Mouse (Mus musculus) forebrain, embryonic 15.5 days (tissue): ENCODE measurements around the gene Ubtd2. TPM values are rescaled to one million over a fixed set of nuclear protein-coding genes. Genes with fewer than 3 reads are reported as not detected.
A peak's percentile ranks its signal among the peaks of the same experiment; 100 is the strongest.

Experiments used
- ATAC-seq: fragments of 200-750 bp; cut with Nextera tagmentation; replicated peaks from 2 replicates; pipeline ENCODE4 v1.8.0; 2017; ENCODE audit warnings: mild to moderate bottlenecking, moderate TSS enrichment, moderate library complexity
- H3K27ac ChIP-seq: fragments of 300-500 bp; sonication (generic); replicated peaks from 2 replicates; pipeline ENCODE4 v1.5.1; 2015; ENCODE audit warnings: mild to moderate bottlenecking, inconsistent platforms
- H3K27me3 ChIP-seq: fragments of 300-500 bp; sonication (generic); 2 replicates; pipeline ENCODE4 v1.6.1; 2015; ENCODE audit warnings: inconsistent platforms
- H3K36me3 ChIP-seq: fragments of 300-500 bp; sonication (generic); 2 replicates; pipeline ENCODE4 v1.6.1; 2015; ENCODE audit warnings: mild to moderate bottlenecking, inconsistent platforms
- H3K4me1 ChIP-seq: fragments of 300-500 bp; sonication (generic); 2 replicates; pipeline ENCODE4 v1.6.1; 2015; ENCODE audit warnings: inconsistent platforms
- H3K4me2 ChIP-seq: fragments of 300-500 bp; sonication (generic); replicated peaks from 2 replicates; pipeline ENCODE4 v1.6.1; 2015; ENCODE audit warnings: mild to moderate bottlenecking, inconsistent platforms
- H3K4me3 ChIP-seq: fragments of 300-500 bp; sonication (generic); 2 replicates; pipeline ENCODE4 v1.5.1; 2015; ENCODE audit warnings: mild to moderate bottlenecking, inconsistent platforms
- H3K9ac ChIP-seq: fragments of 300-500 bp; sonication (generic); replicated peaks from 2 replicates; pipeline ENCODE4 v1.6.1; 2015; ENCODE audit warnings: mild to moderate bottlenecking, inconsistent platforms
- H3K9me3 ChIP-seq: fragments of 300-500 bp; sonication (generic); 2 replicates; pipeline ENCODE4 v1.6.1; 2016; ENCODE audit warnings: inconsistent platforms
- WGBS: fragments of 180-500 bp; shearing (Covaris S2); methylation state at CpG from one replicate; pipeline ENCODE4 v1.1.7; 2015; ENCODE audit warnings: mixed read lengths; 5-methylcytosine and 5-hydroxymethylcytosine counted together
- polyA plus RNA-seq: library from polyadenylated mRNA; unstranded; fragments of >200 nt; fragmentation: Nextera tagmentation; extraction: Ambion mirVana; gene quantifications from 2 replicates; pipeline ENCODE4 v1.2.1, GENCODE M21; 2015

Ubtd2 gene
- 65.0 and 65.5 TPM in 2 replicates for polyA plus RNA-seq

DNA sequence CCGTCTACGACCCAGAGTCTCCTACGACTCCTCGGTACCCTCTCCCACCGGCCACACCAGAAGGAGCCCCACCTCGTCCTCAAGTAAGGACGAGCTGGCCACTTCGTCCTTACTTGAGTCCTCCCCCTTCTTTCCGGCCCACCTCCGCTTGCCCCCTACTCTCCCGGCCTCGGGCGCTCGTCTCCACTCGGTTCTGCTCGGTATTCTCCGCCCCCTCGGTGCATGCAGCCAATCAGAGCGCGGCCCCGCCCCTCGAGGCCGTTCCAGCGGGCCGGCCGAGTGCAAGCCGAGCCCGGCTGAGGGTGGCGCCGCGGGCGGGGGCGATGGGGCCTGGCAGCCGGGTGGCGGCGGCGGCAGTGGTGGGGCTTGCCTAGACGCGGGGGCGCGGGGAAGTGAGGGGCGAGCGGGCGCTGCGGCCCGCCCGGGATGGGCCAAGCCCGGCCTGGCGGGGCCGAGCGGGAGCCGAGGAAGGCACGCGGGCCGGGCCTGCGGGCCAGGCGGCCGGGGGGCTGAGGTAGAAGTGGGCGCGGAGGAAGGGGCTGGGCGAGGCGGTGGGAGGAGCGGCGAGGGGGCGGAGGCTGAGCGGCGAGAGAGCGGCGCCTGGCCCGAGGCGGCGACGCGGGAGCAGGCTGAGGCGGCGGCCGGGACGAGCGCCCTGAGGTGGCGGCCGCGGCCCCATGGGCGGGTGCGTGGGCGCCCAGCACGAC is at the start of gene Ubtd2:
Ubtd2 (plus strand) TSS at position 571 of the 707 bp plus-strand sequence.
- no peaks in the 10 kb centered on the region for H3K9me3 ChIP-seq
- peak within 1 kb of the TSS; percentile 81 for H3K4me2 ChIP-seq
- H3K4me1 ChIP-seq = peaks cover 23% of the 10 kb centered on the region
- ATAC-seq = peak; percentile 99
- peak within 1 kb of the TSS; percentile 99 for H3K27ac ChIP-seq
- peak within 1 kb of the TSS; percentile 99 for H3K4me3 ChIP-seq
- under 1% methylated on average over 75 of the region's 86 CpGs for WGBS
- peak within 1 kb of the TSS; percentile 98 for H3K9ac ChIP-seq
- H3K27me3 ChIP-seq = no peaks in the 10 kb centered on the region
- H3K36me3 ChIP-seq = no peaks in the 10 kb centered on the region

DNA sequence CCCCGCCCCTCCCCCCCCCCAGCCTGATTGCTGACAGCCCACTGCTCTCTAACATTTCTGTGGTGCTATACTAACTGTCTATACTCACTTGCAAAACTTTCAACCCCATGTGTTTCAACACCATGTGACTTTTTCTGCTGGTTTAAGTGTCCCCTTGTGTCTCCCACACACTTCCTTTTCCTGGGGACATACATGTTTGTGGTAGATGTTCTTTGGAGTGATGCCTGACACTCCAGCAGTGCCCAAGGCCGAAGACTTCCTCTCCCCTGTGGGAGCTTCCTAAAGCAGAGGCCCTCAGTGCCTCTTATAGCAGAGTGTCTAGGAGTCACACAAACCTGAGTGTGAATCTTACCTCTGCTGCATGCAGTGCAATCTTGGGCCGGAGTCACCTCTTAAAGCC is 47.3 kb upstream of the Ubtd2 start:
- 91% methylated on average over 2 of the region's 3 CpGs for WGBS
- H3K9ac ChIP-seq = no peak overlapping the region
- no peak for ATAC-seq
- H3K36me3 ChIP-seq = peaks cover 16% of the 10 kb centered on the region
- H3K4me2 ChIP-seq = no peak overlapping the region
- H3K4me1 ChIP-seq = no peaks in the 10 kb centered on the region
- no peaks in the 10 kb centered on the region for H3K27me3 ChIP-seq
- no peak overlapping the region for H3K27ac ChIP-seq
- H3K4me3 ChIP-seq = no peak overlapping the region
- no peaks in the 10 kb centered on the region for H3K9me3 ChIP-seq

DNA sequence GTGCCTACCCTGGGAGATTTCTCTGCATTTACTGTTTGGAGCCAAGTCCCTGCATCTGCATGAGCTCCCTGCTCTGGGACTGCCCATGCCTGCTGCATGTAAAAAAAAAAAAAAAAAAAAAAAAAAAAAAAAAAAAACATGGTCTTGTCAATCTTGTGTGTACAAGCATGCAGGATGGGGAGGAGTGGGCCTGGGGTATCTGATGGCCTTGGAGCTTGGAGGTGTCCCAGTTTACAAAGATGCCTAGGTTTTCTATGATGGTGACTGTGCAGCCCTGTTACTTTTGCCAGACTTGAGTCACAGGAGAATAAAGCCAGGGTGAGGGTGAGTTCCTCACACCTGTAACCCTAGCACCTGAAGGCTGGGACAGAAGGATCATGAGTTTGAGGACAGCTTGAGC is 46.1 kb upstream of the Ubtd2 start:
- Histone ChIP-seq H3K4me3 (no peak overlapping the region), H3K4me1 (no peaks in the 10 kb centered on the region), H3K9me3 (no peaks in the 10 kb centered on the region), H3K9ac (no peak overlapping the region), H3K27ac (no peak overlapping the region), H3K36me3 (peaks cover 12% of the 10 kb centered on the region), H3K27me3 (no peaks in the 10 kb centered on the region), H3K4me2 (no peak overlapping the region)
- no peak for ATAC-seq

DNA sequence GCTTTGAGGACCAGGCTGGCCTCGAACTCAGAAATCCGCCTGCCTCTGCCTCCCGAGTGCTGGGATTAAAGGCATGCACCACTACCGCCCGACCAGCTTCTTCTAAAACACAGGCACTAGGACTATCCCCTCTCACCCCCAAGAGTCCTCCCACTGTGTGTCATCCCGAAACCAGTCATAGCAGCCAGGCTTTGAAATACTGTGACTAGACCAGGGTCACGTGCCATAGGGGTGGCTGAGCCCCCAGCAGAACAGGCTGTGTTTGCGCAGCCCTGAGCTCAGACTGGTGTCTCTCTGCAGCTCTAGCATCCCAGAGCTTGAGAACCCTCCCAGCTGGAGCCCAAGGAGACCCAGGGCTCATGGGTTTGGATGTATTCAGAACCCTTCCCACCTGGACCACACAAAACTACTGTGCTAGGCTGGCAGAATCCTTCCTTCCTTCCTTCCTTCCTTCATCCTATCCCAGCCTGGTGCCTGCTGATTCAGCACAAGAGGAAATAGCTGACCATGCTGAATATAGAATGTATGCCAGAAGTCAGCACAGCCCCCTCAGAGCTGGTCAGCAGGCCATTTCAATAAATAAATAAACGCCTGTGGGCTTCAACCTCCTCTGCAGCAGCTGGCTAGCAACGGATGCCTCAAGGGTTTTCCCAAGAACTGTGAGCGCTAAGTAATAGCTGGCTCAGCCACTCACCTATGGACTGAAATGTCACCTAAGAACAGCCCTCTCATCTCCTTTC is 45.2 kb upstream of the Ubtd2 start:
- WGBS = 91% methylated on average over 11 of the region's 11 CpGs

DNA sequence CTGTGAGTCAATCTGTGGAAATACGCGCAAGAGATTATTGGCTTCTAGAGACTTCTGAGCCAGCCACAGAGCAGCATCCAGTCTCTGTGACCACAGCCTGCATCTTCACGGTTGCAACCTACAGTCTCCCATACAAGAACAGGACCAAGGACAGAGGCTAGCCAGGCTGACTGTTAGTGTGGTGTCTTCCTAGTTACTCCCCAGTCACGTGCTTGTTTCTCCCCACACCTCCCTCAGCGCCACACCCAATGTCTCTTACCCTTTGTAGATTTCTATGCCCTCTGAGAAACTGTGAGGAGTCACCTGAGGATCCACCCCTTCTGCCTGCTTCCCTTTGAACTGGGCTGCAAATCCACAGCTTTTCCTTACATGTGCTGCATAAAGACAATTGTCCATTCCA is 35.2 kb upstream of the Ubtd2 start:
- H3K4me2 ChIP-seq = no peak overlapping the region
- no peak overlapping the region for H3K9ac ChIP-seq
- no peaks in the 10 kb centered on the region for H3K9me3 ChIP-seq
- H3K4me1 ChIP-seq = no peaks in the 10 kb centered on the region
- ATAC-seq = no peak
- H3K27ac ChIP-seq = no peak overlapping the region
- no peaks in the 10 kb centered on the region for H3K27me3 ChIP-seq
- H3K36me3 ChIP-seq = peaks cover 63% of the 10 kb centered on the region
- H3K4me3 ChIP-seq = no peak overlapping the region
- 90% methylated on average over 5 of the region's 5 CpGs for WGBS

More for the DNA sequence above, 45.2 kb upstream of the Ubtd2 start:
- H3K4me1 ChIP-seq = no peaks in the 10 kb centered on the region
- H3K9me3 ChIP-seq = no peaks in the 10 kb centered on the region
- H3K27ac ChIP-seq = no peak overlapping the region
- no peak overlapping the region for H3K9ac ChIP-seq
- no peak for ATAC-seq
- H3K27me3 ChIP-seq = no peaks in the 10 kb centered on the region
- no peak overlapping the region for H3K4me3 ChIP-seq
- H3K36me3 ChIP-seq = peaks cover 16% of the 10 kb centered on the region
- H3K4me2 ChIP-seq = no peak overlapping the region

DNA sequence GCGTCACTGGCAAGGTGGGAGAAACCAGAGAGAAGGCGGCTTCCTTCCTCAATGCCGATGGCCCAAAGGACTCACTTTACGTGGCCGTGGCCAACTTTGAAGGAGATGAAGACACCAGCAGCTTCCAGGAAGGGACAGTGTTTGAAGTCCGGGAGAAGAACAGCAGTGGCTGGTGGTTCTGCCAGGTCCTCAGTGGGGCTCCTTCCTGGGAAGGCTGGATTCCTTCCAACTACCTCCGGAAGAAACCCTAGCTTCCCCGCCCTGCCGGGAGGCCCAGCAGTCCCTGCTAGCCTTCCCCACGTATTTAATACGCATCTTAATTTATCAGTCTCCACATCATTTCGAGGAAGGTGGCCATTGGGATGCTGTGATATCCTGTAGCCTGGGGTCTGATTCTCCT is 31.9 kb upstream of the Ubtd2 start:
- peaks cover 40% of the 10 kb centered on the region for H3K36me3 ChIP-seq
- no peaks in the 10 kb centered on the region for H3K27me3 ChIP-seq
- no peak overlapping the region for H3K27ac ChIP-seq
- no peak overlapping the region for H3K4me2 ChIP-seq
- no peak overlapping the region for H3K9ac ChIP-seq
- WGBS = 80% methylated on average over 12 of the region's 12 CpGs
- H3K9me3 ChIP-seq = no peaks in the 10 kb centered on the region
- no peaks in the 10 kb centered on the region for H3K4me1 ChIP-seq
- ATAC-seq = no peak
- no peak overlapping the region for H3K4me3 ChIP-seq

DNA sequence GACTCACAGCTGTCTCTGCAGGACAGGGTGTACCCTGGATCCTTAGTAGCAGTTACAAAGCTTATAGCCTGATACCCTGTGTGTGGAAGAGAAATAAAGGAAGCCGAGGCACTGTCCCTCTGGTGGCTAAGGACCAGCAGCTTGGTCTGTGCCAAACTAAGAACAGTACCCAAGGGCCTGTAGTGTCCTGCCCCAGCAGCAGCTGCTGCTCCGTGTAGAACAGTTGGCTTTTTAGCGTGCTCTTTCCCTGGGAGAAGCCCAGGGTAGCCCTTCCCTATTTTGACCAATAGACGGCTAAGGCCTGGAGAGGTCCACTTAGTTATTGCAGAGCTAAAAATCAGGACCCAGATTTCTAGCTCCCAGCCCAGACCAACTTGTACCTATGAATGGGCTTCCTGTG is 30.6 kb upstream of the Ubtd2 start:
- Histone ChIP-seq H3K27ac (no peak overlapping the region), H3K9ac (no peak overlapping the region), H3K4me2 (no peak overlapping the region), H3K9me3 (no peaks in the 10 kb centered on the region), H3K36me3 (peaks cover 32% of the 10 kb centered on the region), H3K4me3 (no peak overlapping the region), H3K27me3 (no peaks in the 10 kb centered on the region), H3K4me1 (no peaks in the 10 kb centered on the region)
- 90% methylated on average over 4 of the region's 4 CpGs for WGBS
- ATAC-seq = no peak

DNA sequence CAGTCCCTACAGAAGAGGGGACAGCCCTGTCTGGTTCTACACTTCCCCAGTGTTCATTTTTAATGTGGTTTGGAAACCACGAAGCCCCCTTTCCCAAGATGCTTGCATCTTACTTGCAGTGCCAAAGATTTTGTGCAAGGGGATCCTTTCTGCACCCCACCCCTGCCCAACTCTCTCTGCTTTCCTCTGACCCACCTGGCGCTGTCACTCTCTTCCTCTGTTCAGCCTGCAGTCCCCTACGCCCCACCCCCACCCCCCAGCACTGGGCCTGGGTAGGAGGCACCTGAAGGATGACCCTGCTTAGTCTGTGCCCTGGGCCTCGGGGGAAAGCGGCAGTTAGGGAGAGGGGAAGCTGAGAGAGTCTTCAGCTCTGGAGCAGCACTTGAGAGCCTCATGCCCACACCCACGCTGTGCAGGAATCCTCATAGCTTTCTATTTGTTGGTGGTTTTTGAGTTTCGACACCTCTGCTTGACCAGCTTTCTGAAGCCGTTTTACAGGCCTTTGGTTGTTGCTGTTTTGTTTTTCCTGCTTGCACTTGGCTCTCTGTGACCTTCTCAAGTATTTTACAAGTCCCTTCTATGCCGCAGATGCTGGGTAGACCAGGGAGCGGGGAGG is 30.0 kb upstream of the Ubtd2 start:
- ATAC-seq = no peak
- peaks cover 27% of the 10 kb centered on the region for H3K36me3 ChIP-seq
- no peak overlapping the region for H3K9ac ChIP-seq
- no peaks in the 10 kb centered on the region for H3K27me3 ChIP-seq
- no peaks in the 10 kb centered on the region for H3K9me3 ChIP-seq
- H3K4me1 ChIP-seq = no peaks in the 10 kb centered on the region
- WGBS = 81% methylated on average over 10 of the region's 10 CpGs
- H3K4me2 ChIP-seq = no peak overlapping the region
- H3K4me3 ChIP-seq = no peak overlapping the region
- H3K27ac ChIP-seq = no peak overlapping the region

DNA sequence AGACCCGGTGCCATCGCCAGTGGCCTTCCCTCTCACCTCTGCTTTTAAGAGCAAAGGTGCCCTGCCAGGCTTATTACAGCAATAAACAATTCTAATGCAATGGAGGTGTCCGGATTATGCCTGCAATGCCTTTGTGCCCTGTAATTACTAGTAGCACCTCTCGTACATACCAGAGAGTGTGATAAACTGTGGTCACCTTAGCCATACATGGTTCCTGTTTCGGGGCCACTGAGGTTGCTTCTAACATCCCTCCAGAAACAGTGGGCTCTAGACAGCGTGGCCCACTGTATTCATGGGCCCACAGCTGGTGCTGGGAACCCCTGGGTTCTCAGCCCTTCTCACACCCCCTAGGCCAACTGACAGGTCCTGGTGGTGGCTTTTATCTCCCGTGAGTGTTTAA is 27.6 kb upstream of the Ubtd2 start:
- Histone ChIP-seq H3K27ac (no peak overlapping the region), H3K9me3 (no peaks in the 10 kb centered on the region), H3K4me1 (no peaks in the 10 kb centered on the region), H3K27me3 (no peaks in the 10 kb centered on the region), H3K4me2 (no peak overlapping the region), H3K4me3 (no peak overlapping the region), H3K36me3 (peaks cover 15% of the 10 kb centered on the region), H3K9ac (no peak overlapping the region)
- ATAC-seq = no peak
- WGBS = 82% methylated on average over 7 of the region's 7 CpGs

DNA sequence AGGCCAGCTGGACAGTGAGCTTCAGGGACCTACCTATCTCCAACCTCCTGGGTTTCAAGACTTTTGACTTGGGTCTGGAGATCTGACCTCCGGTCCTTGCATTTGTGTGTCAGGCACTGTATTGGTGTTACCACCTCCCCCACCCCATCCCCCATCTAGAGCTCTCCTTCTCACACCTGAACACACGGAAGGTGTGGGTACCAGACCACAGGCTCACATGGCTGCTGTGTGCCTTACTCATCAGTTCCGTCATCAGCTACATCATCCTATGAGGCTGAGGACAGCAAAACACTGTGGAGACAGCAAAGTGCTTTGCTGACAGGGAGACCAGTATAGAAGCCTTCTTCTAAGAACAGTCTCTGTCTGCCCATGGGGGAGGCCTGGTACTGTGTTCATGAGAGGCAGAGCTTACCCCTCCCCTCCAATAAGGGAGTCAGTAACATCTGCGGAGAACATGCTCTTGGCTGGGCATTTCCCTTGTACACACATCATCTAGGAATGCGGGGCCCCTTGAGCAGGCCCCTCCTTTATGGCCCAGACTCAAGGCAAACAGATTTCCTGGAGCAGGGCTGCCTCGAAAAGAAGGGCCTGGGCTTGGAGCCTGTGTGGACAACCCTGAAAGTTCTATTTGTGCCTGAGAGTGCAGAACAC is 19.6 kb upstream of the Ubtd2 start:
- no peaks in the 10 kb centered on the region; the same call in 1 of the 2 replicates for H3K4me1 ChIP-seq
- ATAC-seq = no peak
- H3K36me3 ChIP-seq = no peaks in the 10 kb centered on the region
- no peak overlapping the region for H3K27ac ChIP-seq
- no peak overlapping the region for H3K4me3 ChIP-seq
- H3K9me3 ChIP-seq = no peaks in the 10 kb centered on the region
- WGBS = 76% methylated on average over 6 of the region's 6 CpGs
- H3K4me2 ChIP-seq = no peak overlapping the region
- no peaks in the 10 kb centered on the region for H3K27me3 ChIP-seq
- no peak overlapping the region for H3K9ac ChIP-seq

DNA sequence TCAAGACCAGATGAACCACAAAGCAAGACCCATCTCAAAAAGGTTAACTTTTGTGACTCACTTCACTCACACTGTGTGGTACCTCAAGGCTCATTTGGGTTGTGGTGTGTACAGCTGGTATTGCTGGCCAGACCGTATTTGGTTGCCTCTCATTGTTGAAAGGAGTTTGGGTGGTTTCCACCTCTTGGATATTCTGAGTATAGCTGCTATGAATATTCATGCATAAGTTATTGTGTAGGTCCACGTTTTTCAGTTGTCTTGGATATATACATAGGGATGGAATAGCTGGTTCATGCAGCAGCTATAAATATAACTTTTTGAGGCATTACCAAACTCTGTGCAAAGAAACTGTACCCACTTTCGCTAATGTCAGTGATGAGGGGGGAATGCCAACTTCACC is 12.6 kb upstream of the Ubtd2 start:
- Histone ChIP-seq H3K9ac (no peak overlapping the region), H3K36me3 (no peaks in the 10 kb centered on the region), H3K4me2 (no peak overlapping the region), H3K4me1 (no peaks in the 10 kb centered on the region), H3K9me3 (no peaks in the 10 kb centered on the region), H3K4me3 (no peak overlapping the region), H3K27ac (no peak overlapping the region), H3K27me3 (no peaks in the 10 kb centered on the region)
- no peak for ATAC-seq
- 80% methylated on average over 3 of the region's 3 CpGs for WGBS

DNA sequence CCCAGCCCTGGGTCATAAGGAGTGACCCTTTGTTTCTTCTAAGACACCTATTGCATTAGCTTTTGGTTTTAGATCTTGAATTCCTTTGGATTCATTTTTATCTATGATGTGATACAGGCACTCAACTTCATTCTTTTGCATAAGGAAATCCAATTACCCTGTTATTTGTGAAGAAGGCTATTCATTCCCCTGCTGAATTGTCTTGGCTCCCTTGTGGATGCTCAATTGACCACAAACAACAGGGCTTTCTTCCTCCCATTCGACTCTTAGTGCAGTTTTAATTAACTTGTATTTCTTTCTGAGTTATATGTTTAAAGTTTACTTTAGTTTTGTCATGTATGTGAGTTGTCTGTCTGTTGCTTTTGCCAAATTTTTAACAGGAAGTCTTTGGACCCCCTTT is 10.9 kb upstream of the Ubtd2 start:
- no peak overlapping the region for H3K4me3 ChIP-seq
- H3K27ac ChIP-seq = no peak overlapping the region
- no peaks in the 10 kb centered on the region for H3K27me3 ChIP-seq
- 3% methylated on average over 1 of the region's 1 CpGs for WGBS
- no peaks in the 10 kb centered on the region for H3K4me1 ChIP-seq
- no peaks in the 10 kb centered on the region for H3K9me3 ChIP-seq
- ATAC-seq = no peak
- no peak overlapping the region for H3K9ac ChIP-seq
- H3K4me2 ChIP-seq = no peak overlapping the region
- H3K36me3 ChIP-seq = no peaks in the 10 kb centered on the region
